Mouse (Mus musculus): Measurements from ENCODE around the gene Slc25a29. TPM values are rescaled to one million over a fixed set of nuclear protein-coding genes. Genes with fewer than 3 reads are reported as not detected.

The Slc25a29 gene
- polyA plus RNA-seq, 1 experiment from 2014 or later: 3.5 TPM

- Histone ChIP-seq H3K4me3 (ENCODE audit: low read depth, low read length) (no peak overlapping the region), H3K36me3 (replicated peaks; ENCODE audit: insufficient read depth, low read length) (peaks cover 39% of the 10 kb centered on the region), H3K4me1 (ENCODE audit: insufficient read depth) (0 out of 2 replicates have a peak, but pooled peaks cover 3% of the 10 kb centered on the region), H3K9me3 (ENCODE audit: low read length) (no peaks in the 10 kb centered on the region), H3K4me2 (ENCODE audit: low read depth, low read length) (no peak overlapping the region), H3K27ac (ENCODE audit: low read depth) (no peak overlapping the region), H3K9ac (replicated peaks) (no peak overlapping the region), H3K27me3 (ENCODE audit: insufficient read depth, low read length) (no peaks in the 10 kb centered on the region)
- DNase-seq: peak; percentile 31
- WGBS (ENCODE audit: insufficient replicate concordance): 72% methylated on average over 2 of the region's 2 CpGs
- ATAC-seq: no peak
- TF ChIP-seq CTCF (IDR thresholded peaks at IDR 0.05; ENCODE audit: low read depth): peak; percentile 52
- no peak for TF ChIP-seq EP300 (IDR thresholded peaks at IDR 0.05; ENCODE audit: low read depth)
These were observed 33.9 kb upstream of the Slc25a29 start for GRCm38 (mm10) chr12:108869575-108869974.

- DNase-seq (no peak), ATAC-seq (peak; percentile 48)
- Histone ChIP-seq H3K9ac (replicated peaks) (no peak overlapping the region), H3K27ac (ENCODE audit: low read depth) (peak overlapping the region; percentile 48; the same call in 1 of the 2 replicates), H3K4me1 (ENCODE audit: insufficient read depth) (0 out of 2 replicates have a peak, but pooled peaks cover 3% of the 10 kb centered on the region), H3K4me2 (ENCODE audit: low read depth, low read length) (no peak overlapping the region), H3K27me3 (ENCODE audit: insufficient read depth, low read length) (no peaks in the 10 kb centered on the region), H3K36me3 (replicated peaks; ENCODE audit: insufficient read depth, low read length) (peaks cover 47% of the 10 kb centered on the region), H3K9me3 (ENCODE audit: low read length) (no peaks in the 10 kb centered on the region), H3K4me3 (ENCODE audit: low read depth, low read length) (no peak overlapping the region)
- 66% methylated on average over 6 of the region's 6 CpGs for WGBS (ENCODE audit: insufficient replicate concordance)
- TF ChIP-seq CTCF (IDR thresholded peaks at IDR 0.05; ENCODE audit: low read depth) (no peak), EP300 (IDR thresholded peaks at IDR 0.05; ENCODE audit: low read depth) (no peak)
These were observed 29.4 kb upstream of the Slc25a29 start for GRCm38 (mm10) chr12:108865007-108865494.

GRCm38 (mm10) chr12:108858486-108858885 lies 22.8 kb upstream of the Slc25a29 start:
- Histone ChIP-seq H3K4me1 (ENCODE audit: insufficient read depth) (peaks cover 3% of the 10 kb centered on the region; the same call in 1 of the 2 replicates), H3K4me2 (ENCODE audit: low read depth, low read length) (no peak overlapping the region), H3K27ac (ENCODE audit: low read depth) (0 out of 2 replicates have a peak overlapping the region, but pooled peaks have one; percentile 98), H3K4me3 (ENCODE audit: low read depth, low read length) (no peak overlapping the region), H3K9me3 (ENCODE audit: low read length) (no peaks in the 10 kb centered on the region), H3K36me3 (replicated peaks; ENCODE audit: insufficient read depth, low read length) (peaks cover 21% of the 10 kb centered on the region), H3K9ac (replicated peaks) (no peak overlapping the region), H3K27me3 (ENCODE audit: insufficient read depth, low read length) (no peaks in the 10 kb centered on the region)
- ATAC-seq: no peak
- no peak for DNase-seq
- 69% methylated on average over 5 of the region's 5 CpGs for WGBS (ENCODE audit: insufficient replicate concordance)
- TF ChIP-seq EP300 (IDR thresholded peaks at IDR 0.05; ENCODE audit: low read depth) (no peak), CTCF (IDR thresholded peaks at IDR 0.05; ENCODE audit: low read depth) (no peak)

GRCm38 (mm10) chr12:108857589-108858184 lies 22.0 kb upstream of the Slc25a29 start:
- Histone ChIP-seq H3K27ac (ENCODE audit: low read depth) (peak overlapping the region; percentile 98), H3K36me3 (replicated peaks; ENCODE audit: insufficient read depth, low read length) (peaks cover 17% of the 10 kb centered on the region), H3K4me1 (ENCODE audit: insufficient read depth) (peaks cover 3% of the 10 kb centered on the region; the same call in 1 of the 2 replicates), H3K4me2 (ENCODE audit: low read depth, low read length) (no peak overlapping the region), H3K27me3 (ENCODE audit: insufficient read depth, low read length) (no peaks in the 10 kb centered on the region), H3K4me3 (ENCODE audit: low read depth, low read length) (no peak overlapping the region), H3K9me3 (ENCODE audit: low read length) (no peaks in the 10 kb centered on the region), H3K9ac (replicated peaks) (no peak overlapping the region)
- 69% methylated on average over 7 of the region's 7 CpGs for WGBS (ENCODE audit: insufficient replicate concordance)
- TF ChIP-seq EP300 (IDR thresholded peaks at IDR 0.05; ENCODE audit: low read depth) (no peak), CTCF (IDR thresholded peaks at IDR 0.05; ENCODE audit: low read depth) (no peak)
- peak; percentile 1 for ATAC-seq
- DNase-seq: no peak

- peak; percentile 46 for ATAC-seq
- no peaks in the 10 kb centered on the region for H3K9me3 ChIP-seq (ENCODE audit: low read length)
- H3K4me2 ChIP-seq (ENCODE audit: low read depth, low read length): no peak overlapping the region
- DNase-seq: peak; percentile 56
- H3K27me3 ChIP-seq (ENCODE audit: insufficient read depth, low read length): no peaks in the 10 kb centered on the region
- no peak for TF ChIP-seq CTCF (IDR thresholded peaks at IDR 0.05; ENCODE audit: low read depth)
- TF ChIP-seq EP300 (IDR thresholded peaks at IDR 0.05; ENCODE audit: low read depth): no peak
- peaks cover 3% of the 10 kb centered on the region; the same call in 1 of the 2 replicates for H3K4me1 ChIP-seq (ENCODE audit: insufficient read depth)
- 80% methylated on average over 7 of the region's 7 CpGs for WGBS (ENCODE audit: insufficient replicate concordance)
- no peak overlapping the region for H3K4me3 ChIP-seq (ENCODE audit: low read depth, low read length)
- no peak overlapping the region; the same call in 1 of the 2 replicates for H3K9ac ChIP-seq (replicated peaks)
- H3K27ac ChIP-seq (ENCODE audit: low read depth): peak overlapping the region; percentile 98
- H3K36me3 ChIP-seq (replicated peaks; ENCODE audit: insufficient read depth, low read length): peaks cover 13% of the 10 kb centered on the region
These were observed 21.4 kb upstream of the Slc25a29 start for GRCm38 (mm10) chr12:108857109-108857508.

GRCm38 (mm10) chr12:108856186-108856585 lies 20.5 kb upstream of the Slc25a29 start:
- WGBS (ENCODE audit: insufficient replicate concordance): 77% methylated on average over 8 of the region's 8 CpGs
- peak overlapping the region; percentile 98 for H3K27ac ChIP-seq (ENCODE audit: low read depth)
- peak overlapping the region; percentile 30 for H3K4me2 ChIP-seq (ENCODE audit: low read depth, low read length)
- H3K36me3 ChIP-seq (replicated peaks; ENCODE audit: insufficient read depth, low read length): peaks cover 8% of the 10 kb centered on the region
- peak overlapping the region; percentile 67 for H3K9ac ChIP-seq (replicated peaks)
- TF ChIP-seq EP300 (IDR thresholded peaks at IDR 0.05; ENCODE audit: low read depth) (no peak), CTCF (IDR thresholded peaks at IDR 0.05; ENCODE audit: low read depth) (no peak)
- H3K27me3 ChIP-seq (ENCODE audit: insufficient read depth, low read length): no peaks in the 10 kb centered on the region
- peaks cover 3% of the 10 kb centered on the region; the same call in 1 of the 2 replicates for H3K4me1 ChIP-seq (ENCODE audit: insufficient read depth)
- H3K4me3 ChIP-seq (ENCODE audit: low read depth, low read length): no peak overlapping the region
- no peaks in the 10 kb centered on the region for H3K9me3 ChIP-seq (ENCODE audit: low read length)
- peak; percentile 1 for ATAC-seq
- DNase-seq: no peak
